Mouse (Mus musculus) B cell, adult 2 months (primary cell): ENCODE results near the gene F13b.

Experiments
- DNase-seq, 2 experiments: peaks; one replicate each; pipeline ENCODE4 v3.0.0; 2022

Gene F13b

DNA sequence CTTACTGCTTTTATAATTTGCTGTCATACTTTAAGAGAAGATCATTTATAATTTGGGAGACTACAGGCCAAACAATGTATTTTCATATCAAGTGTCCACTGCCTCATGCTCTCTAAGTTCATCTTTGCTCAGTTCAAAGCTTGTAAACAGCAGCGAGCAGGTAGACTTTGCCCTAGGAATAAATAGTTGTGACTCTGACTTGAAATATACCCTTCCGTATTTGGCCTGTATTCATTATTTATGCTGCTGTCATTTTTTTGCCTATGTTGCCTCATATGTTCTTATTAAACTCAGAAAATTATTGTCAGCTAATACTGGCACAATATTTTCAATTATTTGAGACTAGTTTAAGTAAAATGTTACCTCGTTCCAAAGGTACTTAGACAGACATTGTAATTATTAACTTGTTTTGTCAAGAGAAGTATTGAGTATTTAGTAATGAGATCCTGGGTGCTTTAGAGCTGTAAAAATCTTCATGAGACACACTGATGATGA lies at the start of gene F13b:
Gene F13b (plus strand): TSS at position 445 of the 495 bp plus-strand sequence.
- DNase-seq, result no peak

DNA sequence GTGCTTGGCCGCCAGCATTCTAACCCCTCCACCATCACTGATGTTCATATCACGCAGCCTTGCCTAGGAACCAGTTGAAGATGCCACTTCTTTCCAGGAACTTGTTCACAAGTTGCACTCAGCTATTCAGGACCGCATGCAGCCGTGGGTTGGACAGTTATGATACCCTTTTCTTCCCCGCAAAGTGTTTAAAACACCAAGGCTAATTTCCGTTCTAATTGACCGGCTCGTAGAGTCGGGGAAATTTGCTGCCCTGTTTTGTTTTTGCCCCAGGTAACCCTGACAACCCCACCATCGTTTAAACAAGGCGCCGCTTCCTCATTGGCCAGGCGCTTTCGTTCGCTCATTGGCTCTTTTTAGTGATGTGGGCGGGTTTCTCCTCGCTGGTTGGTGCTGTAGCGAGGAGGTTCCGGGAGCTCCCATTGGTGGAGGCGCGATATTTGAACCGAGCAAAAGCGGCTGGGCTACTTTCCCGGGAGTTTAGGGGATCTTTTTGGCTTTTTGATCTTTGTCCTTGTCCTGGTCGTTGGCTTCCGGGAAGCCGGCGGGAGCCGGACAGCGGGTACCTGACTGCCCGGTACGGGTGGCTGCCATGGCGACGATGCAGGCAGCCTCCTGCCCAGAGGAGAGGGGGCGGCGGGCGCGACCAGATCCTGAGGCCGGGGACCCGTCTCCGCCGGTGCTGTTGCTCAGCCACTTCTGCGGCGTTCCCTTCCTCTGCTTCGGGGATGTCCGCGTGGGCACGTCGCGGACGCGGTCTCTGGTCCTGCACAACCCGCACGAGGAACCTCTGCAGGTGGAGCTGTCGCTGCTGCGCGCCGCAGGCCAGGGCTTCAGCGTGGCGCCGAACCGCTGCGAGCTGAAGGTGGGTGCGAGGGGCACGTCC lies 46.9 kb upstream of the F13b start, which contains the start of gene Aspm:
Gene Aspm (plus strand): TSS at position 433 of the 886 bp plus-strand sequence.
- DNase-seq, result peak; percentile 91 to 94

DNA sequence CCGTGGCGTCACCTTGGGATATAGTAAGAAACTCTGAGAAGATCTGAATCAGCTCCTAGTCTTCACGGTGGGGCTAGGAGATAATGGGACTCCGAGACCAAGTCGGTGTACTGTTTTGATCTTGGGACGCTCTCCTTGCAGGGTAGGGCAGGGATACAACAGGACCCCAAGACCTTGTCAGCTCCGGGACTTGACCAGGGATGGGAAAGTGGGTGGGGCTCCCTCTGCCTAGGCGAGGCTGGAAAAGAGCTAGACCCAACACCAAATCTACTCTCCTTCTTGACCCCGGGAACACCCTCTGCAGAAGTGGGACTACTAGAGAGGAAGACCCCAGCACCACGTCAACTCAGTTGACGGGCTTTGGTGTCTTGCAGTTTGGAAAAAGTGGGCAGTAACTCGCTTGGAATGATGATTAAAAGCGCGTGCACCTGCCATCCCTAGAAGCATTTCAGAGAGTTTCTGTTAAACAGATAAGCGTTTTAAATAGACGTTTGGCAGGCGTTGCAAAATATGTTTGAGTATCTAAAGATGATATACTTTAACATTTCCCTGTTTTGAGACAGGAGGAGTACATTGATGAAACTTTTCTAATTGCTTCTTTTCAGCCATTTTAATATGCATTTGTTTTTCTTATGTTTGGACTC lies 46.2 kb upstream of the F13b start:
- no peak for DNase-seq

DNA sequence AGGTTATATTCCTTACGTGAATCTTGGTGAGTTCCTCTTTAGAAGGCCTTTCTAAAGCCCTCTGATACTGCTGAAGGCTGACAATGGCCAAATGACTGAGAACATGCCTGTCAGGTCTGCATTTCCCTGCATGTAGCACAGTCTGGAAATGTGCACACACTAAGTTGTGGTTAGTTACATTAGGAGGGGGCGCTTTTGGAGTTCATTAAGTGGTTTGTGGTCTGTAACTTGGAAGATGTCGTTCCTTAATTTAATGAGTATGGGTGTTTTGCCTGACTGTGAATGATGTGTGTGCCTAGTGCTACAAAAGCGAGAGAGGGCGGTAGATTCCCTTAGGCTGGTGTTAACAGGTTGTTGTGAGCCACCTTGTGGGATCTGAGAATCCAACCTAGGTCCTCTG lies 40.7 kb upstream of the F13b start:
- DNase-seq, result no peak

DNA sequence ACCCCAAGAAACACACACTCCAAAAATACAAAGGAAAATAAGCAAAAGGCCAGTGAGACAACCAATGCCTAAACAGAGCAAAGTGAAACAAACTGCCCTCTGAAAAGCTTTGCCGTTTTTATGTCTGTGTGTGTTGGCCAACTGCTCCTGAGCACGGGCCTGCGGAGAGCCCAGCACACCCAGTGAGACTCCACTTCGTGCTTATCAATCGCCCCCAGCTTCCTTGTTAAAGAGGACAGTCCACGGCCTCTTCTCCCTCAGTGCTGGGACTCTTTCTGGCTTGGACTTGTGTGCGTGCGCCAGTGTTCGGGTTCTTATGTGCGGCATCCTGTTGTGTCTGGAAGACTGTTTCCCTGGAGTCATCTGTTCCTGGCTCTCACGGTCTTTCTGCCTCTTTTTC lies 35.6 kb upstream of the F13b start:
- no peak for DNase-seq

DNA sequence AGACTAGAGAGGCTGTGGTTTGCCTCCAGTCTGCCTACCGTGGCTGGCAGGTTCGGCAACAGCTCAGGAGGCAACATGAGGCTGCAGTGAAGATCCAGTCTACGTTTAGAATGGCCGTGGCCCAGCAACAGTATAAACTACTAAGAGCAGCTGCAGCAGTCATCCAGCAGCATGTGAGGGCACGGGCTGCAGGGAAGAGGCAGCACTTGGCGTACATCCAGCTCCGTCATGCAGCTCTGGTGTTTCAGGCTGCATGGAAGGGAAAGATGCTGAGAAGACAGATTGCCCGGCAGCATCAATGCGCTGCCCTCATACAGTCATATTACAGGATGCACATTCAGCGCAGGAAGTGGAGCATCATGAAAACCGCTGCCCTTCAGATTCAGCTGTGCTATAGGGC lies 22.6 kb upstream of the F13b start:
- DNase-seq, result no peak

DNA sequence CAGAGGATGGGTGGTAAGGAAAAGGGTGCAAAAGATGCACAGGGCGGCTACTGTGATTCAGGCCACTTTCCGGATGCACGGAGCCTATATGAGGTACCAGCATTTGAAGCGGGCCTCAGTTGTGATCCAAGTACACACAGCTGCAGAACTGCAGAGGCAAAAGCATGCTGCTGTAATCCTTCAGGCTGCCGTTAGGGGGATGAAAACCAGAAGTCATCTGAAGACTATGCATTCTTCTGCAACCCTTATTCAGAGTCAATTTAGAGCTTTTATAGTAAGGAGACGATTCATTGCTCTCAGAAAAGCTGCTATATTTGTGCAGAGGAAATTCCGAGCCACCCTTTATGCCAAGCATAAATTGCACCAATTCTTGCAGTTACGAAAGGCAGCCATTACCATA lies 21.3 kb upstream of the F13b start:
- no peak for DNase-seq

DNA sequence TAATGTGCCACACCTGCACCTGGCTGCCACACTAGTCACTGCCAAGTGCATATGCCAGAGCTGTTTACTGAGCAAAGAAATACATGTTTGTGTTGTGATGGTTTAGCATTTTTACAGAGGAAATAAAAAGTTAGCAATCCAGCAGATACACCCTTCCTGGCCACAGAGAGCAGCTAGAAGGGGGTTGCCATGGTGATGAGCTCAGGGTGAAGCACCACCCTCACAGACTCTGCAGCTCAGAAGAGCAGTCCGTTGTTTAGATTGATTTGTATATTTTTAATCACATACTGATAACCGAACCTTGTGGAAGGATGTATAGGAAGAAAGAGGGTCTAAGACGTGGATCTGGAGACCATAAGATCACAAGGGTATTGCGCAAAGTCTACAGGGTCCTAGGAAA lies 20.4 kb upstream of the F13b start:
- DNase-seq, result no peak

DNA sequence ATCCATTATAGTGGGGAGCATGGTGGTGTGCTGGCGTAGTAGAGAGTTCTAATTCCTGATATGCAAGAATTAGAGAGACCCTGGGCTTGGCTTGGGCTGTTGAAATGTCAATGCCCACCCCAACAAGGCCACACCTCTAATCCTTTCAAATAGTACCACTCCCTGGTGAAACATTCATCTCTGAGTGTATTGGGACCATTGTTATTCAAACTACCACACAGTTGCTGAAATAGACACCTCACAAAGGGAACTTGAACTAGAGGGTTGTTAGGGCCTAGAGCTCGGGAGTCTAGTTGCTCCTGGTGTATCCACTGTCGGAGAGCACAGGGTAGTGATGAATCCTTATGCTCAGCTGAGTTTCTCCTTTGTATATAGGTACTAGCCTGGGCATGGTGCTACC lies 6.9 kb upstream of the F13b start:
- no peak for DNase-seq

DNA sequence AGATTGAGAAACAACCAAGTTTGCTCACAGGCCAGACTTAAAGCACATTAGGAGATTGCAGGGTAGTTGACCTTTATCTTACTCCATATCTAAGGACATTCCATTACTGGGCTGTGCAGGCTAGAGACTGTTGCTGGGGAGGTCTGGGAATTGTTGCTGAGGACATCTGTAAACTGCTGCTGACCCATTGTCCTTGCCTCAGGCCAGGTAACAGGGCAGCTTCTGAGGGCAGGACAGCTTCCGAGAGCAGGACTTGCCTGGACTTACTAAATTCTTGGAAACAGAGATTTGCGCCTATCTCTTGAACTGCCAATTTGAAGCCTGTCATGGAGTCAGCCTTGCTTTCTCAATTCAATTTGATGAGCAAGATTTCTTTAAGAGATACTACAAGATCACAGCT lies 6.1 kb upstream of the F13b start:
- DNase-seq, result no peak

DNA sequence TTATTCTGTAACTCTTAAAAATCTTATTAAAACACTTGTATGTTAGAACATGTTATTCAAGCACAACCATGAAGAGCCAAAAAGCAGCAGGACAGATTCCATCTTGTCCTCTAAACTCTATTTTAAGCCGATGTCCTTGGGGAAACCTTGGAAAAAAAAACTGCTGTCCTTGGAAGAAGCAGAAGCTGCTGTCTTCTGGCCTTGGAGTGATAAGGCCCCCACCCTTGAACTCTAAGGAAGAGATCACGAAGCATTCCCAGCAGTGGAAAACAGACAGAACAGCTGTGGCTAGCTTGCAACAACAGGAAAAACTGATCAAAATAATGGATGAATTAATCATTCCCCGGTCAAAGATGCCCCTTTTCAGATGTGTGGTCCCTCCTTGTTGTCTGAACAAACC lies 5.3 kb upstream of the F13b start:
- no peak for DNase-seq

DNA sequence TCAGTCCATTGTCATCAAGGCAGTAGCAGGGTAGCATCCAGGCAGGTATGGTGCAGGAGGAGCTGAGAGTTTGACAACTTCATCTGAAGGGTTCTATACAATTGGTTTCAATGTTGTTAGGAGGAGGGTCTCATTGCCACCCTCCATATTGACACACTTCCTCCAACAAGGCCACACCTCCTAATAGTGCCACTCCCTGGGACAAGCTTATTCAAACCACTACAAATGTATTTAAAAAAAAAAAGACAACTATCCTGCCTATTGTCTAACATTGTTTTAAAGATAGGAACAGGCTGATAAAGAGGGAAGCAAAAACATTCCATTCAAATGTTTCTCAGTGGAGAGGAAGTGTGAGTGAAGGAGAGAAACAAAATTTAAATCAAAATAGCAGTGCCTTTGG lies 1.8 kb upstream of the F13b start:
- DNase-seq, result no peak

DNA sequence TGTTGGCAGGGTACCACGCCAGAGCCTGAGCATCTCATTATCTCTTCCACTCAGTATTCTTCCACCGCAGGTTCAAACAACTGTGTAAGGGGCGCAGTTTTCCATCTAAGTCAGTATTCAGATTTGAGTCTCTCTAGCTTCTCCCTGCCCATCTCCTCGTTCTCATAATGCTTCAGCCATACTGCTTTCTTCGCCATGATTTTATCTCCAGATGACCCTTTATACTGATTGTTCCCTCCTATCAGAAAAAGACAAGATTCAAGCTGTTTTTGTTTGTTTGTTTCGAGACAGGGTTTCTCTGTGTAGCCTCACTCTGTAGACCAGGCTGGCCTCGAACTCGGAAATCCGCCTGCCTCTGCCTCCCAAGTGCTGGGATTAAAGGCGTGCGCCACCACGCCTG lies 13.1 kb downstream of the F13b start:
- no peak for DNase-seq

DNA sequence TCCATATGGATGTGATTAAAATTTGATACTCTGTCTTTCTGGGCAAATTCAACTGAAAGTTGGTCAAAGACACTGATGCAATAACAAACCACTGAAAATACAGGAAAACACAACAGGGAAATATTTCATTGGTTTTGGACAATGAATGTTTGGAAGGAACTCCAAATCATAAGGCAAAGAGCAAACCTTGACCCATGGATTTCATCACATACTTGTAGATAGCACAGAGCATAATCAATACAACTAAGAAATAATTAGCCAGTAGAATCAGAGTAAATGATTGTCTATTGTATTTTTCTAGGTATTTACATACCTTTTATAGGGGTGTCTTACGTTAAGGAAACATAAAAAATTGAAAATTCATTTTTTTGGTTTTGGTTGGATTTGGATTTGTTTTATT lies 47.0 kb downstream of the F13b start:
- no peak for DNase-seq

DNA sequence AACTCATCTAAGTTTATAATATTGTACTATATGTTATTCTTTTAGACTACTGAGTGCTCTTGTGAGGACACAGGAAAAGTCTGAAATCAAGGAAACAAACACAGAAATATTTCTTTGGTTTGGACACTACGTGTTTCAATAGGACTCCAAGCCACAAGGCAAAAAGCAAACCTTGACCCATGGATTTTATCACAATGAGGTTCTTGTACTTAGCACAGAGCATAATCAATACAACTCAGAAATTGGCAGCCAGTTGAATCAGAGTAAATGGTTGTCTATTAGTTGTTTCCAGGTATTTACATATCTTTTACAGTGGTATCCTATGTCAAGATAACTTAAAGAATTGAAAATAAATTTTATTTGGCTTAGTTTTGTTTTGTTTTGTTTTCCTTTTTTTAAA lies 49.8 kb downstream of the F13b start:
- no peak for DNase-seq

DNA sequence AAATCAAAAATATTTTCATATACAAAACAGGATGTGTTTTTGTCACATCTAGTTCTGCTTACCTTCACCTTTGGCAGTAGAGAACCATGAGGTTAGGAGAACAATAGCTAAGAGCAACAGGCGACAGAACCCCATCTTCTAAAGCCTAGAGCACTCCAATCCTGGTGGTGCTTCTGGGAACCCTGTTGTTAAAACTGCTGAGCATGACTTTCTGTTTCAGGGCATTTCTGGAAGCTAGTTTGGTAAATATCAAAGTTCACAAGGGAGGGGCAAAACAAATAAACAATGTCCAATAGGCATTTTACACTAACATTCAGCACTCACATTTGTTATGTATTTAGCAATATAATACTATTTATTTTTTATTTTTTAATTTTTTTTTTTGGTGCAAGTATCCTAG lies 58.5 kb downstream of the F13b start, which contains the start of gene Cfhr1:
Gene Cfhr1 (minus strand): TSS at position 249 of the 400 bp plus-strand sequence.
- DNase-seq, result no peak
